10 mouse cellular contexts compared by ENCODE assay signal in genomic region chr5:112925422-112925821, GRCm38 (mm10). TPM values are rescaled to one million over a fixed set of nuclear protein-coding genes. Genes with fewer than 3 reads are reported as not detected.
"Had no signal": no experiment of that assay in that cellular context is flagged by ENCODE, and none has a peak within 500 bp of the region (broad histone marks: within the 10 kb centered on the region; RNA-seq: fewer than 3 reads in every experiment).

No protein-coding gene starts in this region.

- DNase-seq: heart, adult 11 months; heart, adult 2 months; heart, postnatal 14 days; heart, postnatal 36 days; kidney, adult 18-20 months; kidney, postnatal 10 days; kidney, postnatal 4 days; liver; liver, embryonic 13.5 days had no signal

RNA-seq across cellular contexts. Expression of gene Myo18b, which starts 29.3 kb away (rescaled TPM):
- total RNA-seq: hematopoietic stem cell, adult 5-6 weeks had no signal
